Mouse (Mus musculus) lung, embryonic 14.5 days (tissue): ENCODE measurements around the gene Flnb. TPM values are rescaled to one million over a fixed set of nuclear protein-coding genes. Genes with fewer than 3 reads are reported as not detected.
A peak's percentile ranks its signal among the peaks of the same experiment; 100 is the strongest.

ENCODE experiments used
- ATAC-seq: fragments of 200-750 bp; cut with Nextera tagmentation; 2 replicates; pipeline ENCODE4 v1.8.0; 2017; ENCODE audit warnings: mild to moderate bottlenecking, moderate TSS enrichment, moderate library complexity; ENCODE audit not compliant: insufficient read depth
- DNase-seq: peaks from one replicate; pipeline ENCODE4 v3.0.0-alpha.2; 2015
- H3K27ac ChIP-seq: fragments of 300-500 bp; sonication (generic); 2 replicates; pipeline ENCODE4 v1.5.1; 2014; ENCODE audit warnings: low read depth, mild to moderate bottlenecking, moderate library complexity
- H3K27me3 ChIP-seq: fragments of 300-500 bp; sonication (generic); 2 replicates; pipeline ENCODE4 v1.6.1; 2014; ENCODE audit warnings: low read length, control low read depth; ENCODE audit not compliant: insufficient read depth
- H3K36me3 ChIP-seq: fragments of 300-500 bp; sonication (generic); 2 replicates; pipeline ENCODE4 v1.6.1; 2014; ENCODE audit warnings: control low read depth; ENCODE audit not compliant: insufficient read depth
- H3K4me1 ChIP-seq: fragments of 300-500 bp; sonication (generic); 2 replicates; pipeline ENCODE4 v1.6.1; 2014; ENCODE audit warnings: antibody characterized with exemption, control low read depth; ENCODE audit not compliant: insufficient read depth
- H3K4me2 ChIP-seq: fragments of 300-500 bp; sonication (generic); 2 replicates; pipeline ENCODE4 v1.6.1; 2014; ENCODE audit warnings: mild to moderate bottlenecking
- H3K4me3 ChIP-seq: fragments of 300-500 bp; sonication (generic); 2 replicates; pipeline ENCODE4 v1.5.1; 2014; ENCODE audit warnings: low read depth, low read length
- H3K9ac ChIP-seq: fragments of 300-500 bp; sonication (generic); 2 replicates; pipeline ENCODE4 v1.6.1; 2014
- H3K9me3 ChIP-seq: fragments of 300-500 bp; sonication (generic); 2 replicates; pipeline ENCODE4 v1.6.1; 2016; ENCODE audit warnings: low read depth, low read length, control low read depth
- CTCF ChIP-seq: IDR thresholded peaks from 2 replicates; pipeline ENCODE4 v1.5.1; 2016; ENCODE audit warnings: antibody characterized with exemption, low read depth
- WGBS: fragments of 180-500 bp; shearing (Covaris S2); extraction: QIAGEN DNeasy Blood & Tissue Kit; methylation state at CpG from one replicate; pipeline ENCODE4 v1.1.7; 2014; 5-methylcytosine and 5-hydroxymethylcytosine counted together
- polyA plus RNA-seq: library from polyadenylated mRNA; unstranded; fragments of >200 nt; fragmentation: Nextera tagmentation; extraction: Ambion mirVana; gene quantifications from 2 replicates; pipeline ENCODE4 v1.2.1, GENCODE M21; 2014

Flnb gene
- polyA plus RNA-seq, 1 experiment from 2014 or later, result 22.5 TPM

DNA sequence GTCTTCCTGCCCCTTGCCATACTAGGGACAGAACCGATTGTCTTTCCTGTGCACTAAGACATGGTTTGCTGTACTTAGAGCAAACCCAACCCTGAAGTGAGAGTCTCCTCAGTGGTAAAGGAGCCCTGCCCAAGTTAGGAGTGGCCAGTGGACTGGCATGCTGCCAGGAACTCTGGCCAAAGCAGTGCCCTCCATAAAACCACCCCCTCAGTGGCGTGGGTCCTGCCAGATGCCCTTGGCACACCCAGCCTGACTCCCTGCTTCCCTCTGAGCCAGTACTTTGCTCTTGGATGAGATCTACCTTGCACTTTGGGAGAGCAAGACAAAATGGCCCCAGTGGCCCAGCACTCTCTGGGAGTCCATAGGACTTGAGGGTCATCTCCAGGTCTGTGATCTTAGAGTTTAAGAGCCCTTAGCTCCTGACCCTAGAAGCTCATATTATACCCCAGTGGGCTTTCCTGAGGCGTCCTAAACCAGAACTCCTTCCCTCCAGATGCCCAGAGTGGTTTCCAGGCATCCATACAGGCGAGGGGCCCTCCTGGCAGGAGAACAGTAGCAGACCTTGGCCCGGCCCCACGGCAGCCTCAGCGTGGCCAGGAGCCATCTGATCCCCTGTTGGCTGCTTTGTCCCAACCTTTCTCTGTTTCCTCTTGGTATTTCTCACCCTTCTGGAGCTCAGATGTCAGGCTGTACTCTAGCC, 125.5 kb downstream of the Flnb start:
- Histone ChIP-seq H3K9me3 (no peaks in the 10 kb centered on the region), H3K27me3 (no peaks in the 10 kb centered on the region), H3K4me1 (0 out of 2 replicates have a peak, but pooled peaks cover 3% of the 10 kb centered on the region), H3K27ac (no peak overlapping the region; the same call in 1 of the 2 replicates), H3K4me3 (no peak overlapping the region), H3K9ac (no peak overlapping the region), H3K36me3 (peaks cover 46% of the 10 kb centered on the region), H3K4me2 (no peak overlapping the region)
- TF ChIP-seq CTCF, result no peak
- no peak for ATAC-seq
- DNase-seq, result no peak
- WGBS, result 63% methylated on average over 7 of the region's 7 CpGs

DNA sequence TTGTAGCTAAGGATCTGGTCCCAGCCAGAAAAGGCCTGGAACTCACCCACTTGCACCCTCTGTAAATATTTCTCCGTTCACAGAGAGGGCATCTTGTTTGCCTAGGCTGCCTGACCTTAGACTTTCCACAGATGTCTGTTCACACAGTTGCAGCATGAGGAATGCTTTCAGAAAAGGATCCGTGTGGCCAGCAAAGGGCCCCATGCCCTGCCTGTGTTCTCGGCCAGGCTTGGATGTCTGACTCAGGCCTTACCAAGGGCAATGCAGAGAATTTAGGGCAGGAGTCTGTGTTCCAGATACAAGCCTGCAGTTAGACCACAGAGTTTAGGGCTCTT, 126.0 kb downstream of the Flnb start:
- WGBS, result 54% methylated on average over 3 of the region's 3 CpGs
- no peaks in the 10 kb centered on the region for H3K9me3 ChIP-seq
- H3K4me3 ChIP-seq, result no peak overlapping the region
- ATAC-seq (no peak), DNase-seq (no peak)
- 0 out of 2 replicates have a peak, but pooled peaks cover 3% of the 10 kb centered on the region for H3K4me1 ChIP-seq
- no peak overlapping the region; the same call in 1 of the 2 replicates for H3K27ac ChIP-seq
- peaks cover 50% of the 10 kb centered on the region for H3K36me3 ChIP-seq
- no peak overlapping the region for H3K9ac ChIP-seq
- no peak for TF ChIP-seq CTCF
- H3K27me3 ChIP-seq, result no peaks in the 10 kb centered on the region
- no peak overlapping the region for H3K4me2 ChIP-seq

DNA sequence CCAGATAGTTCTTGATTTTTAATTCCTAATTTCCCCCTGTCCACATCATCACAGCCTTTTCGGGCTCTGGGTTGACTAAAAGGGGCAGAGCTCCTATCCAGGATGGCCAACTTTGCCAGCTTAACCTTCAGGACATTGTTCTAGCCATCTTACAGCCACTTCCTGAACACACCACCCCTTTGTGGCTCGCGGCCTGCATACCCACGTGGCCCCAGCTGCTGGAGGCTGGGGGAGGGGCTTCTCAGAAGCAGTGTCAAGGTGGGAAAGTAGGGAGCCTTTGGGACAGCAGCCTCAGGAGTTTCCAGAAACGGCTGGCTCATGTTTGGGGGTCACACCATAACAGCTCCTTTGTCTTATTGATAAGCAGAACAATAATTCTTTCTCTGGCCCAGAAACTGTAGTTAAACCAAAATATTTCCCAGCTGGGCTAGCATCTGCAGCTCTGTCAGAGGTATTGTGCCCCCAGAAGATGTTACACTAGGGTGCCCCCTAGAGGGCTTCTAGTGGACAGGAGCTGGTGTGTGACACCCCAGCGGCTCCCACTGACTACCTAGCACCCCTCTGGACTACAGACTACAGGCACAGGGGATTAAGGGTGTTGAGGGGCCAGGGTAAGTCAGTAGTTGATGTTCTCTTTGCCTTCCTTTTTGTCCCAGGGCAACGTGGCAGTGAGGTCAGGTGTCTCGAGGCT, 126.7 kb downstream of the Flnb start:
- Histone ChIP-seq H3K4me3 (no peak overlapping the region), H3K4me2 (no peak overlapping the region), H3K9me3 (no peaks in the 10 kb centered on the region), H3K36me3 (peaks cover 47% of the 10 kb centered on the region), H3K27me3 (no peaks in the 10 kb centered on the region), H3K27ac (no peak overlapping the region), H3K9ac (no peak overlapping the region), H3K4me1 (0 out of 2 replicates have a peak, but pooled peaks cover 3% of the 10 kb centered on the region)
- 0 out of 2 replicates have a peak, but pooled peaks have one; percentile 42 for ATAC-seq
- DNase-seq, result peak; percentile 48
- TF ChIP-seq CTCF, result peak; percentile 25; the same call in 1 of the 2 replicates
- 40% methylated on average over 8 of the region's 8 CpGs for WGBS

DNA sequence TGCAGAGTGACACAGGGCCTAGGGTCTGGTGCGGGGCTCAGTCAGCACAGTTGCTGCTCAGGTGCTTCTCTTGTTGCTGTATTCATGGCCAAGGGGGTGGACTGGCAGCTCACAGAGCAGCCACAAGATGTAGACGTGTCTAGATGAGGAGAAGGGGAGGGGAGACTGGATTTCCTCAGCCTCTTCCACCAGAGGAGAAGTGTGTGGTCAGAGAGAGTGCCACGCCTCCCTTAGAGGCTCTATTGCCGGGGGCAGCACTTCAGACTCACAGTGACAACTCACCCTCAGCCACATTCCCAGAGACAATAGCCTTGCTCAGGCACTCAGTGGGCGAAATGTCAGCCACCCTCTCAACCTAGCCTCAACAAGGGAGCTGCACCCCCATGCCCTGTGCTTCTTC, 127.5 kb downstream of the Flnb start:
- Histone ChIP-seq H3K9me3 (no peaks in the 10 kb centered on the region), H3K27me3 (no peaks in the 10 kb centered on the region), H3K4me3 (no peak overlapping the region), H3K4me2 (no peak overlapping the region), H3K36me3 (peaks cover 49% of the 10 kb centered on the region), H3K4me1 (0 out of 2 replicates have a peak, but pooled peaks cover 3% of the 10 kb centered on the region), H3K27ac (no peak overlapping the region), H3K9ac (no peak overlapping the region)
- TF ChIP-seq CTCF, result no peak
- WGBS, result 76% methylated on average over 5 of the region's 5 CpGs
- ATAC-seq (no peak), DNase-seq (no peak)

DNA sequence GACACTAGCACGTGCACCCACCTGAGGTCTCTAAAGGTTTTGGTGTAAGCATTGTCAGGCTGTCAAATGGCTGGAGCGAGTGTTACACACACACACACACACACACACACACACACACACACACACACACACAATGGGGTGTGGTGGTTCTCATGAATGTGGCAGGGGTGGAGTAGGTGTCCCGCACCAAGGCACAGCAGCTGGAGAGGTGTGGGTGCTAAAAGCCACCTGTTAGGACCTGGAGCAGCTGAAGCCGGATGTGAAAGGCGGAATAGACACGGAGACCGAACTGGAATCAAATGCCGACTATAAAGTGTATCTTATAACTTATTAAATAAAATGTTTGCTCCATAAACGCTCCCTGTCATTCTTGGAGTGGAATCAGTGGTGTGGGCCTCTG, 133.5 kb downstream of the Flnb start:
- no peak for TF ChIP-seq CTCF
- DNase-seq, result no peak
- Histone ChIP-seq H3K27ac (no peak overlapping the region), H3K27me3 (no peaks in the 10 kb centered on the region), H3K4me1 (no peaks in the 10 kb centered on the region; the same call in 1 of the 2 replicates), H3K4me2 (no peak overlapping the region), H3K4me3 (no peak overlapping the region), H3K36me3 (peaks cover 28% of the 10 kb centered on the region), H3K9me3 (no peaks in the 10 kb centered on the region), H3K9ac (no peak overlapping the region)
- WGBS, result 78% methylated on average over 9 of the region's 9 CpGs
- no peak for ATAC-seq

DNA sequence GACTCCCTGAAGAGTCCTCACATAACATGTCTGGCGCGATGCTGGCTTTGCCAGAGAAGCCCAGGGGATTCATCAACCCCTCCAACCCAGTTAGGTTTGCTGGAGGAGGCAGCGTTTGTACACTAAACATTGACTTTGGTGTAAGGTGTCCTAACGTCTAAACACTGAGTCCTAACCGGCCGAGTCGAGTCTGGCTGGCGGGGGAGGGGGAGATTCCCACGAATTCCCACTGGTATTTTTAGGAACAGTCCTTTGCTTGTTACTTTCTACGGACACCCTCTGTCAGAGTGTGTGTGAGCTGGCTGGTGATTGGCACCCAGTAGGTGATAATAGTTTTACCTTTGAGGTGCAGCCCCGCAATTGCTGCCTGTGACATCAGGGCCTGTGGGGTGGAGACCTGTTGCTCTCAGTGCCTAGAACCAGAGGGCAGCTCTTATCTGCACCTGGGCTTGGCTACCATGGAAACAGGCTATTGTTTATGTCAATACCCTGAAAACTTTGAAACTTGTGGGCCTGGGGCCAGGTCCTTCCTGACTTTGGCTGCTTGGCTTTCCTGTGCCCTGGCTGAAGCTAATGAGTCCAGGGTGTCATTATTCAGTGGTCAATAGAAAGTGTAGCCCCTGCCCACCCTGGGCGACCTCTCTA, 135.0 kb downstream of the Flnb start:
- Histone ChIP-seq H3K4me3 (no peak overlapping the region), H3K4me1 (no peaks in the 10 kb centered on the region; the same call in 1 of the 2 replicates), H3K9me3 (no peaks in the 10 kb centered on the region), H3K36me3 (peaks cover 28% of the 10 kb centered on the region), H3K9ac (no peak overlapping the region), H3K27ac (peak overlapping the region; percentile 79), H3K27me3 (no peaks in the 10 kb centered on the region), H3K4me2 (no peak overlapping the region)
- DNase-seq (peak; percentile 73), ATAC-seq (peak; percentile 74)
- no peak for TF ChIP-seq CTCF
- WGBS, result 11% methylated on average over 12 of the region's 12 CpGs

DNA sequence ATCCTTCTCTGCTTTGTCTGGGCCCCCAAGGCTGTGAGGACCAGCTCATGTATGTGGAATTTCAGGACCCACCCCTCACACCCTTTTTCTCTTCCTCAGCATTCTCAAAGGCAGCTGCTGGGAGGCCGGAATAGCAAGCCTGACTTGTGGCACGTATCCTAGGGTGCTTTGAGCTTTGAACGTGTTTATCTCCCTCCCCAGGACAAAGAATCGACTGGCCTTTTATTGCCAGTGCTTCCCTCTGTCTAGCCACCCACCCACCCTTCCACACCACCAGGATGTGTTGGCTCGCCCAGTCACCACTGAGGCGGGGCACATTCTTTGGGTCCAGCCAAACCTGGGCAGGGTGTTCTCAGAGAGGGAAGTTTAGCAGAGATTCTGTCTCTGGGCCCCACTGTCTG, 136.3 kb downstream of the Flnb start:
- 36% methylated on average over 6 of the region's 6 CpGs for WGBS
- Histone ChIP-seq H3K4me2 (no peak overlapping the region), H3K27ac (peak overlapping the region; percentile 79), H3K9me3 (no peaks in the 10 kb centered on the region), H3K9ac (no peak overlapping the region; the same call in 1 of the 2 replicates), H3K4me1 (no peaks in the 10 kb centered on the region; the same call in 1 of the 2 replicates), H3K36me3 (peaks cover 19% of the 10 kb centered on the region), H3K27me3 (no peaks in the 10 kb centered on the region), H3K4me3 (no peak overlapping the region)
- ATAC-seq (no peak), DNase-seq (peak; percentile 49)
- TF ChIP-seq CTCF, result no peak
